Mouse (Mus musculus) liver, embryonic 13.5 days (tissue): Measurements from ENCODE around the gene Elane. TPM values are rescaled to one million over a fixed set of nuclear protein-coding genes. Genes with fewer than 3 reads are reported as not detected.

Experiments
- ATAC-seq: fragments of 200-750 bp; cut with Nextera tagmentation; 2 replicates; pipeline ENCODE4 v1.8.0; 2017; ENCODE audit warnings: low read depth, mild to moderate bottlenecking, moderate number of reproducible peaks, moderate library complexity
- DNase-seq: peaks from one replicate; pipeline ENCODE4 v3.0.0; 2022
- H3K27ac ChIP-seq: fragments of 300-500 bp; sonication (generic); 2 replicates; pipeline ENCODE4 v1.5.1; 2015; ENCODE audit warnings: moderate library complexity, mild to moderate bottlenecking, inconsistent platforms
- H3K27me3 ChIP-seq: fragments of 300-500 bp; sonication (generic); 2 replicates; pipeline ENCODE4 v1.6.1; 2015; ENCODE audit warnings: mild to moderate bottlenecking, inconsistent platforms
- H3K36me3 ChIP-seq: fragments of 300-500 bp; sonication (generic); 2 replicates; pipeline ENCODE4 v1.6.1; 2015; ENCODE audit warnings: mild to moderate bottlenecking, inconsistent platforms
- H3K4me1 ChIP-seq: fragments of 300-500 bp; sonication (generic); replicated peaks from 2 replicates; pipeline ENCODE4 v1.6.1; 2015; ENCODE audit warnings: inconsistent platforms
- H3K4me2 ChIP-seq: fragments of 300-500 bp; sonication (generic); 2 replicates; pipeline ENCODE4 v1.6.1; 2015; ENCODE audit warnings: inconsistent platforms, mild to moderate bottlenecking, moderate library complexity
- H3K4me3 ChIP-seq: fragments of 300-500 bp; sonication (generic); replicated peaks from 2 replicates; pipeline ENCODE4 v1.5.1; 2015; ENCODE audit warnings: mild to moderate bottlenecking, inconsistent platforms
- H3K9ac ChIP-seq: fragments of 300-500 bp; sonication (generic); 2 replicates; pipeline ENCODE4 v1.6.1; 2015; ENCODE audit warnings: mild to moderate bottlenecking, inconsistent platforms
- H3K9me3 ChIP-seq: fragments of 300-500 bp; sonication (generic); replicated peaks from 2 replicates; pipeline ENCODE4 v1.6.1; 2016; ENCODE audit warnings: inconsistent platforms
- WGBS: fragments of 180-500 bp; shearing (Covaris S2); methylation state at CpG from one replicate; pipeline ENCODE4 v1.1.7; 2015; ENCODE audit not compliant: insufficient replicate concordance; 5-methylcytosine and 5-hydroxymethylcytosine counted together
- polyA plus RNA-seq: library from polyadenylated mRNA; unstranded; fragments of >200 nt; fragmentation: Nextera tagmentation; extraction: Ambion mirVana; gene quantifications from 2 replicates; pipeline ENCODE4 v1.2.1, GENCODE M21; 2015

Elane gene
- polyA plus RNA-seq, 1 experiment from 2014 or later, result 59.3 TPM

DNA sequence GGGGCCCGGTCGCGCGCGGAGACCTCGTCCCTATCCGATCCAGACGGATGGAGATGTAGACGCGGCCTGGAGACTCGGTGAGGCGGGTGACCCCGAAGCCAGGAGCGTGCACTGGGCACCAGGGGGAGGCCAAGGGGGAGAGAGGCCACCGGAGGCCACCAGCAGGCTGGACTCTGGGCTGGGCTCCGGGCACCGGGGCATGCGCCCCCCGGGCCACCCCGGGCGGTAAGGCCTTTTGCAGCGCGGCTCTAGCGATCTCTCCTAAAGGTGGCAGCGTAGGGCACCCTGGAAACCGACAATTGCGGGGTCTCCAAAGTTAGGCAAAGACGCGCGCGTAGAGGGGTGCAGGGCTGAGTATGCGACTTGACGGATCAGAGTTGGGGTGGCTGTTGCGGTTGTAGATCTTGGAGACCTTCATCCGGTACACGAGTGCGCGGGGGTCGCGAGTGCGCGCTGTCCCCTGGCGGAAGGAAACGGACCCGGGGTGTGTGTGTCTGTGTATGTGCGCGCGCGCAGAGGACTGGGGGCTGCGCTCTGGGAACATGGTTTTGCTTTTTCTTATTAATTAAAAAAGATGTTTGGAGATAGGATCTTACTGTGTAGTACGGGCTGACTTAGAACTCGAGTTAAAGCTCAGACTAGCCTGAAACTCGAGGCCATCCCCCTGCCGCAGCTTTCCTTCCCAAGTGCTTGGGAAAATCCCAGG, 41.4 kb downstream of the Elane start:
- H3K4me3 ChIP-seq, result peak overlapping the region; percentile 85
- H3K36me3 ChIP-seq, result peaks cover 22% of the 10 kb centered on the region
- peak overlapping the region; percentile 84 for H3K9ac ChIP-seq
- ATAC-seq (peak; percentile 39), DNase-seq (peak; percentile 48)
- no peaks in the 10 kb centered on the region for H3K9me3 ChIP-seq
- peak overlapping the region; percentile 84 for H3K4me2 ChIP-seq
- peaks cover 12% of the 10 kb centered on the region for H3K27me3 ChIP-seq
- H3K4me1 ChIP-seq, result peaks cover 75% of the 10 kb centered on the region
- WGBS, result under 1% methylated on average over 54 of the region's 54 CpGs
- peak overlapping the region; percentile 88 for H3K27ac ChIP-seq

DNA sequence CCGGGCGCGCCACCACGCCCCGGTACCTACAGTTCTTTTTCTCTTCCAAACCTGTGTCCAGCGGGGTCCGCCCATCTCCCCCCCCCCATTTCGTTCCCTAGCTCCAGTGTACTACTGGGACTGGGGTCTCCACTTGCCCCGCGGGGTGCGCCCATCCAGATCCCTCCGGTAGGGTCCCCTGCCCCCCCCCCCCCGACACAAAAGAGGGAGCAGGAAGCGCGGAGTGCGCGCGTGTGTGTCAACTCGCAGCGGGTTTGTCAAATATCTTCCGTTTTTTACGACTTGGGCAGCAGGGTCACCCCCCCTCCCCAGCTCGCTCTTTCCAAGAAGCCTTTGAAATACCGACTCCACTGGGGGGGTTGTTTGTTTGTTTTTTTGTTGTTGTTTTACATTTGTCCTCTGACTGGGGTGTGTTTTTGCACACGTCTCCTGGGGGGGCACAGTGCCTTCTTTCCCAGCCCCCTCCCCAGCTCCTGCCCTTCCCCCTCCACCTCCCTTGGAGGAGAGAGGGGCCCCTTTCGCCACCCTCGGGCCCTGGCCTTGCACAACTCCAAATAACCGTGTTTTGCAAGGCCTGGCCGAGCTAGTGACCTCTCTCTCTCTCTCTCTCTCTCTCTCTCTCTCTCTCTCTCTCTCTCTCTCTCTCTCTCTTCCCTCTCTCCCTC, 42.1 kb downstream of the Elane start:
- peak overlapping the region; percentile 88 for H3K27ac ChIP-seq
- peak overlapping the region; percentile 84 for H3K9ac ChIP-seq
- no peak for DNase-seq
- H3K9me3 ChIP-seq, result no peaks in the 10 kb centered on the region
- peak overlapping the region; percentile 84 for H3K4me2 ChIP-seq
- H3K4me1 ChIP-seq, result peaks cover 81% of the 10 kb centered on the region
- peak overlapping the region; percentile 85 for H3K4me3 ChIP-seq
- peaks cover 29% of the 10 kb centered on the region for H3K36me3 ChIP-seq
- 1% methylated on average over 29 of the region's 29 CpGs for WGBS
- ATAC-seq, result no peak
- H3K27me3 ChIP-seq, result peaks cover 5% of the 10 kb centered on the region

GRCm38 (mm10) chr10:79928907-79929701, 43.1 kb downstream of the Elane start:
- Histone ChIP-seq H3K4me2 (peak overlapping the region; percentile 84), H3K4me3 (peak overlapping the region; percentile 85), H3K27me3 (no peaks in the 10 kb centered on the region), H3K9ac (peak overlapping the region; percentile 54), H3K9me3 (no peaks in the 10 kb centered on the region), H3K36me3 (peaks cover 38% of the 10 kb centered on the region), H3K4me1 (peaks cover 87% of the 10 kb centered on the region), H3K27ac (peak overlapping the region; percentile 88)
- DNase-seq (no peak), ATAC-seq (no peak)
- 25% methylated on average over 9 of the region's 9 CpGs for WGBS

- DNase-seq (no peak), ATAC-seq (no peak)
- WGBS, result 83% methylated on average over 18 of the region's 18 CpGs
- no peaks in the 10 kb centered on the region for H3K27me3 ChIP-seq
- H3K4me2 ChIP-seq, result peak overlapping the region; percentile 84
- H3K4me3 ChIP-seq, result 0 out of 2 replicates have a peak overlapping the region, but pooled peaks have one; percentile 85
- peaks cover 93% of the 10 kb centered on the region for H3K4me1 ChIP-seq
- H3K27ac ChIP-seq, result peak overlapping the region; percentile 88; the same call in 1 of the 2 replicates
- H3K9ac ChIP-seq, result no peak overlapping the region
- H3K36me3 ChIP-seq, result peaks cover 49% of the 10 kb centered on the region
- no peaks in the 10 kb centered on the region for H3K9me3 ChIP-seq
Measured at GRCm38 (mm10) chr10:79929967-79930825, 44.1 kb downstream of the Elane start.

GRCm38 (mm10) chr10:79930826-79931186, 44.8 kb downstream of the Elane start:
- Histone ChIP-seq H3K4me3 (no peak overlapping the region), H3K27ac (no peak overlapping the region), H3K9me3 (no peaks in the 10 kb centered on the region), H3K9ac (no peak overlapping the region), H3K4me2 (no peak overlapping the region), H3K4me1 (peaks cover 95% of the 10 kb centered on the region), H3K36me3 (peaks cover 52% of the 10 kb centered on the region), H3K27me3 (no peaks in the 10 kb centered on the region)
- 87% methylated on average over 16 of the region's 16 CpGs for WGBS
- DNase-seq (no peak), ATAC-seq (no peak)

- H3K4me2 ChIP-seq, result no peak overlapping the region
Measured at GRCm38 (mm10) chr10:79931797-79932196, 45.8 kb downstream of the Elane start.

GRCm38 (mm10) chr10:79932736-79933135, 46.7 kb downstream of the Elane start:
- Histone ChIP-seq H3K9ac (no peak overlapping the region), H3K4me2 (0 out of 2 replicates have a peak overlapping the region, but pooled peaks have one; percentile 8), H3K9me3 (no peaks in the 10 kb centered on the region), H3K36me3 (peaks cover 52% of the 10 kb centered on the region), H3K4me3 (no peak overlapping the region), H3K4me1 (peaks cover 96% of the 10 kb centered on the region), H3K27me3 (no peaks in the 10 kb centered on the region), H3K27ac (peak overlapping the region; percentile 39; the same call in 1 of the 2 replicates)
- 69% methylated on average over 8 of the region's 8 CpGs for WGBS
- DNase-seq (no peak), ATAC-seq (no peak)

More at GRCm38 (mm10) chr10:79931797-79932196, 45.8 kb downstream of the Elane start:
- Histone ChIP-seq H3K4me1 (peaks cover 95% of the 10 kb centered on the region), H3K27me3 (no peaks in the 10 kb centered on the region), H3K9ac (no peak overlapping the region), H3K4me3 (no peak overlapping the region), H3K36me3 (peaks cover 52% of the 10 kb centered on the region), H3K9me3 (no peaks in the 10 kb centered on the region), H3K27ac (no peak overlapping the region)
- WGBS, result 57% methylated on average over 9 of the region's 9 CpGs
- no peak for DNase-seq
- no peak for ATAC-seq

DNA sequence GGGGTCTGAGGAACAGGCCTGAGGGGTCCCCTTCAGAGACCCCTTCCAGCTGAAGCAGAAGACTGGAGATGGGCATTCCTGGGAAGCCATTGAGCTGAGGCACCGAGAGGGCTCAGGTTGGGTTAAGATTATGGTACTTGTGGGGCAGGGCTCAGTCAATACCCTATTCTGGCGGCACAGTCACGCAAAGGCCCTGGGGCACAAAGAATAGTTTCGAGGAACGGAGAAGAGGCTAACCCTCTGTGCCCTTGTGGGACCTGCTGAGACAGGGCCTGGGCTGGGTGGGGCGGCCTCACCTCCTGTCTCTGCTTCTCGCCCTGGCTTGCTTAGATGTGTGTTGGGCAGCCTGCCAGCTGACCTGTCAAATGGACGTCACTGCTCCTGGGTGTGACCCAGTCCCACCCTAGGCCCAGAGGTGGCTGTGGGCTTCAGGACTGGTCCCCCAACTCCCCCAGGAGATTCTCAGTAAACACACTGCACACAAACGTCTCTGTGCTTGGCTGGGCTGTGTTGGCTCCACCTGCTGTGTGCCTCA, 47.2 kb downstream of the Elane start:
- WGBS, result 68% methylated on average over 9 of the region's 9 CpGs
- Histone ChIP-seq H3K4me1 (peaks cover 96% of the 10 kb centered on the region), H3K27ac (no peak overlapping the region), H3K36me3 (peaks cover 56% of the 10 kb centered on the region), H3K4me3 (no peak overlapping the region), H3K9me3 (no peaks in the 10 kb centered on the region), H3K9ac (no peak overlapping the region), H3K27me3 (no peaks in the 10 kb centered on the region), H3K4me2 (0 out of 2 replicates have a peak overlapping the region, but pooled peaks have one; percentile 2)
- ATAC-seq (no peak), DNase-seq (no peak)

GRCm38 (mm10) chr10:79933861-79934260, 47.8 kb downstream of the Elane start:
- no peak for DNase-seq
- Histone ChIP-seq H3K27me3 (no peaks in the 10 kb centered on the region), H3K36me3 (peaks cover 59% of the 10 kb centered on the region), H3K27ac (peak overlapping the region; percentile 10; the same call in 1 of the 2 replicates), H3K4me2 (0 out of 2 replicates have a peak overlapping the region, but pooled peaks have one; percentile 2), H3K9me3 (no peaks in the 10 kb centered on the region), H3K4me3 (no peak overlapping the region), H3K9ac (no peak overlapping the region), H3K4me1 (peaks cover 98% of the 10 kb centered on the region)
- ATAC-seq, result no peak
- 80% methylated on average over 6 of the region's 6 CpGs for WGBS

GRCm38 (mm10) chr10:79934272-79934721, 48.2 kb downstream of the Elane start:
- Histone ChIP-seq H3K4me2 (no peak overlapping the region), H3K27ac (peak overlapping the region; percentile 10; the same call in 1 of the 2 replicates), H3K27me3 (no peaks in the 10 kb centered on the region), H3K4me1 (peaks cover 98% of the 10 kb centered on the region), H3K4me3 (no peak overlapping the region), H3K9me3 (no peaks in the 10 kb centered on the region), H3K36me3 (peaks cover 59% of the 10 kb centered on the region), H3K9ac (no peak overlapping the region)
- WGBS, result 58% methylated on average over 13 of the region's 13 CpGs
- DNase-seq (no peak), ATAC-seq (no peak)
